Mouse (Mus musculus): ENCODE measurements around the gene Nkapd1.

DNA sequence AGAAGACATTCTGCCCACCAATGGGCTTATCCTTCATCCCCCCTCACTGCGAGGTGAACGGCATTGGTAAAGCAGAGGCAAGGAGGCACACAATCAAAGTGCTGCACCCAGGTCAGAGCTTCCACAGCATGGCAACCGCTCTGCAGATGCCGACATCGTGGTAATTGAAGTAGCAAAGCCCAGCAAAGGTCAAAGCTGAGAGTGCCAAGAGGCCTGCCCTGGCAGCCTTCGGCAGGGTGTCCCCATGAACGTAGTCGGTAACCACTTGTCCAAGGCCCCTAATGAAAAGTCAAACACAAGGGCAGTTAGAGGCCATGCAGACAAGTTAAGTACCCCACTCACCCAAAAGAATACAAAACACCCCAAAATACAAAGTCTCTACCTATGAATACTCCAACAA, 20.3 kb downstream of the Nkapd1 start:
- TF ChIP-seq CTCF (IDR thresholded peaks at IDR 0.05; ENCODE audit: extremely low read depth, insufficient read depth, low read length) (no peak), POLR2A (IDR thresholded peaks at IDR 0.05; ENCODE audit: extremely low read depth, insufficient read depth, low read length) (no peak)

Data from cortical plate, adult 2 months (tissue).